Mouse (Mus musculus) urinary bladder, postnatal 10 days (tissue): ENCODE data around the gene Syna.

ENCODE experiments used
- DNase-seq: peaks from one replicate; pipeline ENCODE4 v3.0.0; 2022; ENCODE audit warnings: low spot score

The Syna gene

DNA sequence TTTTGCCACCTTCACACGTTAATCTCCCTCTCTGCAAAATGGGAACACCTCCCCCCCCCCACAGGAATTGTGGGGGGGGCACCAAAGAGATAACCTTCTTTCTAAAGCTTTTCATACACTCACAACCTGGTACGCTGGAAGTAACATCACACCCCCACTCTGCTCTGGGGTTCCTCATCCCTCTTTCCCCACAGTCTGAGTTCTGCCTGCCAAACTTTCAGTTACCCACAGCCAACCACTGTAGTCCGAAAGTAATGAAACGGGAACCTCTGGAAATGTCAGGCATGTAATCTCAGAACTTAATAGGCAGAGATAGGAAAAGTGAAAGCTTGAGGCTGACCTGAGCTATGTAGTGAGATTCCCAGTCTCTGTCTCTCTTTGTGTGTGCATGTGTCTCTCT is 7.5 kb upstream of the Syna start:
- DNase-seq: no peak

DNA sequence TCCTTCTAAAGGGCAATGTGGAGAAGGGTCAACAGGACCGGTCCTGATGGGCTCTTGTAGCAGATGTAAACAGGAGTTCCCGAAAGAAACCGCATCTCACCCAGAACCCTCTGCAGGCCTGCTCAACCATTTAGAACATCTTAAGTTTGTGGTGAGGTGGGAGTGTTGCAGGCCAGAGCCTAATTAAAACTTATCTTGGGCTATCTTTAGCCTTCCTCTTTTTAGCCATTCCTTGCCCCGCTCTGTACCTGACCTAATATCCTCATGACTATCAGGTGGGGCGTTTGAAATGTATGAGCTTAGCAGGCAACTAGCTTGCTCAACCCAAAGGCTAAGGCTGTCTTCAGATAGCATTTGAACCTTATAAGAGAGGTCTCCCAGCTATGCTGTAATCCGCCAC is 5.7 kb upstream of the Syna start:
- DNase-seq: no peak

DNA sequence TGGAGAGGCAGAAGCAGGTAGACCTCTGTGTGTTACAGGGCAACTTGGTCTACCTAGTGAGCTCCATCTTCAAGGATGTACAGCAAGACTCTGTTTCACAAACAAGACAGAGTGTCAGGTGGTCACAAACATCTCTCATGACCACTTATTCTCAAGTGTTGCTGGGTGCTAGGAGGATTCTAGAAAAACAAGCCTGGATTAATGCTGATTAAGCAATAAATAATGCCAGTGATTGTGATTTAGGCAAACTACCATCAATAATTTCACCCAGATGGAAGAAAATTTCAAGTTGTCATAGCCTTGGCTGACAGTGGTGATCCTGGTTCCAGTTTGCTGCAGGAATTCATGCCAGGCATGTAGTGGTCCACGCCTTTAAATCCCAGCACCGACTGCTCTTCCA is 4.3 kb upstream of the Syna start:
- no peak for DNase-seq

DNA sequence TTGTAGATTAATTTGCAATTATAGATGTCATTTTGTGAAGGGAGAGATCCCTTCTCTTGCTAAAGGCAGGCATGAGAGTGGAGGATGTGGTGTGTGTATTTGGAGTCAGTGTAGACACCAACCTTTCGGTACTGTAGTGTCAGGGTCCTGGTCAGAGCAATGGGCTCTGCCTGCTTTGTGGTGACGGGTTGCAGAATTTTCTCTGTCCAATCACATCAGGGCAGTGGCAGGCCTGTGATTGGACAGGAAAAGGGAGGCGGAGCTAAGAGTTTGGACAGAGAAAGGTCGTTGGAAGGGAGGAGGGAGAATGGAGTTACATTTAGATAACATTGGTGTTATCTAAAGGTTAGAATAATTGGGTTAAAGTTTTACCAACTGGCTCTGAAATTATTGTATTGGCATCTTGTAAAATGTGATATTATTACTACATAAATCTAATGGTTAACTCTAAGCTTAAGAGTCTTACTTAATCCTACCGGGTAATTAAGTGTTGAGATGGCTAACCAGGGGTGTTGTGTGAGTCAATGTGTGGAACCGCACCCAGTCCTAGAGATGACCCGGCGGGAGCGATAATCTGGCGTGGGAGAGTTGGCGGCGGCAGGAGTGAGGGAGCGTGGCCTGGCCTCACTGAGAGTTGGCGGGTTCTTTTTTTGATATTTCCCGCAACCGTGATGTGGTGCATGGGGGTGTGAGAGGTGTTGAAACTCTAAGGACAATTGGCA is 640 bp upstream of the Syna start:
- DNase-seq: no peak

DNA sequence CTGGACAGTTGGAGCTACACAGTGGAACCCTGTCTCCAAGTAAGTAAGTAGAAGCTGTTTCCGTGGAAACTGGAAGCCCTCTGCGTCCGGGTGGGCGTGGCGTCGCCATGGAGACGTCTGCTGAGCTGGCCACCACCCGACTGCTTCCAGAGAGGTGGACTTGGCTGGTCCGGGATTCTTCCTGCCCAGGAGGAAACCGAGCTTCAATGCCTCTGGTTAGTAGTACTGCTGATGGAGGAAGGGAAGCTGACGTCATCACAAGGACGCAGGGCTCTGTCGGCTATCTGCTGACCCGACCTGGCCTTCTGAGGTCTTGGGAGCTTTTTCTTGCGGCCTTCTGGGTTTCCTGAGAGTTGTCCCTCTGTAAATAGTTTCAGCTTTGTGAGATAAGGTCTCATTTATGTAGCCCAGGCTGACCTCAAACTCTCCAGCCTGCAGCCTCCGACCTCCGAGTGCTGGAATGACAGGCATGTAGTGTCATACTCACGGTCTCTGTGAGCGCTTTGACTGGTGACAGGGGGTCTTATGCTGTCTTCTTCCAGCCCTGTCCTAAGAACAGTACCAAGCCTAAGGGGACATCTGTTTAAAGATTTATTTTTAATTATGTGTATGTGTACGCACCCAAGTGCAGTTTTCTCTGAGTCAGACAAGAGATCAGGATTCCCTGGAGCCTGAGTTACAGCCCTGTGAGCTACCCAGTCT is 4.4 kb downstream of the Syna start:
- DNase-seq: no peak

DNA sequence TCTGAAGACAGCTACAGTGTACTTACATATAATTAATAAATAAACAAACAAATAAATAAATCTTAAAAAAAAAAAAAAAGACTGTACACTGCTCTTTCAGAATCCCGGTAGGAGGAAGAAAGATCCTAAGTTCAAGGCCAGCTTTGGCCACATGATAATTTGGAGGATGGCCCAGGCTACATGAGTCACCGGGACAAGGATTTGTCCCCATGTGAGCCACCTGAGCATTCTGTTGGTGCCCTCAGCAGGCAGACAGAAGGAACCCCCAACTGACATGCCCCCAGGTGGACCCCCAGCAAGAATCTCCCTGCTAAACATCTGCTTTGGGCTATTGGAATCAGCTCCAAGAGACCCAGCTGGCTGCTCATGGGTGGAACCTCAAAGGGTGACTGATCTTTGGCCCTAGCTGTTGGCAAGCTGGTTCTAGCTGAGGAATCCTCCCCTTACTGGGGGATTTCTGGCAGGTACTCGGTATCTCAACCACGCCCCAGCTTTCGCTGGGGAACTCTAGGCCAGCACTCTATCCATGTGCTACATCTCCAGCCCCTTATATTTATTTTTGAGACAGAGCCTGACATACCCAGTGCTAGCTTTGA is 5.9 kb downstream of the Syna start:
- no peak for DNase-seq

DNA sequence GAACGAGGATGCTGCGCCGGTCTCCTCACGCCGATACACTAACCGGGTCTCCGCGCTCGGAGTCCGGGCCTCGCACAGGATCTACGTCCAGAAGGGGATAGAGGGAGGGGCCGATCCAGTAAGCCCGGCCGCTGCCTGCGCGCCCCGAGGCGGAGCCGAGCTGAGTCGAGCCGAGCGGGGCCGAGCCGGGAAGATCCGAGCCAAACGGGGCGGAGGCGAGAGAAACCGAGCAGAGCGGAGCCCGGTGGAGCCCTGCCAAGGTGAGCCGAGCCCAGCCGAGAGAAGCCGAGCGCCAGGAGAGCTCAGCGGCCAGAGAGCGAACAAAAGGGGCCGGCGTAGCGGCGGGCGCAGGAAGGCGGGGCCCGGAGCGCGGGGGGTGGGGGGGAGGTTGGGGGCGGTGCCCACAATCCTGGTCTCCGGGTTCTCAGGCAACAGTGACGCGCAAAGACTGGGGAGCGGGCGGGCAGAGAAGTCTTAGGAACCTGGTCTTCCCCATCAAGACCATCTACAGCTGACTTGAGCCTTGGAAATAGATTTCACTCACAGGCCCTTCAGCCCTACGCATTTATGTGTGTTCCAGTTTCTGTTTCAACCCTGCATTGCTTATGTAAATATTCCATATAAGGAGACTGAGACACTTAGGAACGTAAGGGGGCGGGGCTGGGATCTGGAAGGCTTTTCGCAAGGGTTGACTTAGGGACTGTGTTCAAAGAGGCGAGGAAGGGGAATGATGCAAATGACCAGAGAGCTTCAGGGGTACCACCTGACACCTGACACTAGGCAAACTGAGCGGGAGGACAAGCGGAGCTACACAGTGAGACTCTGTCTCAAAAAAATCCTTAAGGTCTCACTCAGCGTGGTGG is 7.6 kb downstream of the Syna start, which contains the start of gene Clip2:
Clip2 (minus strand) TSS at position 325 of the 863 bp plus-strand sequence.
- peak; percentile 98 for DNase-seq

DNA sequence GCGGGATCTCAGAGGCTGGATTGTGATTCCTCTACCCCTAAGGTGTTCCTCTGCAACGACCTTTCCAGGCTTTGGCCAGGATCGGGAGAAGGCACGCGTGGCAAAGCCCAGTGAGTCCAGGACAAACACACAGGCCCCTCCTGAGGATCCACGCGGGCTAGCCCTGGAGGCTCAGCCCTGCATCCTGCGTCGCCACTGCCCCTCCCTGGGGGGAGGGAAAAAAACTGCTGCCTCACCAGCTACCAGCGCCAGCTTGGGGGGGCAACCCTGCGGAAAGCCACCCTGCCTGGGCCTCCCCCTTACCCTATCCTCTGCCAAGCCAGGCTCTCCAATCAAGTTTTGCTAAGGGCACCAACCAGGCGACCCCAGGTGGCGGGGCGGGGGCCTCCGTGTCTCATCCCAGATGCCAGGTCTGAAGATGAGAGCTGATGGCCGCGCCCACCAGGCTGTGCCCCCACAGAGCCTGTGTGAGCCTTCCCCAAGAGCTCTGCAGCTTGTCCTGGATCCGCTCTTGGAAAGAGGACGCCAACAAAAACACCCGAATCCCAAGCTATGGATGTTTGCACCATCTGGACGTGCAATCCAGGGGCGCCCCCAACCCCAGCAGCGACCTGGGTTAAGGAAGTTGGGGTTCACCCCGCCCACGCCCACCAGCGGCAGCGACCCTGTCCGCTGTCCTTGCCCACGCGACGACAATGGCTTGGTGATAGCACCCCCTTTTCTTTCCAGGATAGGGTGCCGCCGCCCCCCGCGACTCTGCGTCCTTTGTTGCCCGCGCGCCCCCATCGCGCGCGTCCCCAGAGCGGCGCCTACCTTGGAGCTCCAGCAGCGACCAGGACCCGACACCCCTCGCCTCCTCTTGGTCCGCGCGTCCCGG is 8.5 kb downstream of the Syna start:
- no peak for DNase-seq

DNA sequence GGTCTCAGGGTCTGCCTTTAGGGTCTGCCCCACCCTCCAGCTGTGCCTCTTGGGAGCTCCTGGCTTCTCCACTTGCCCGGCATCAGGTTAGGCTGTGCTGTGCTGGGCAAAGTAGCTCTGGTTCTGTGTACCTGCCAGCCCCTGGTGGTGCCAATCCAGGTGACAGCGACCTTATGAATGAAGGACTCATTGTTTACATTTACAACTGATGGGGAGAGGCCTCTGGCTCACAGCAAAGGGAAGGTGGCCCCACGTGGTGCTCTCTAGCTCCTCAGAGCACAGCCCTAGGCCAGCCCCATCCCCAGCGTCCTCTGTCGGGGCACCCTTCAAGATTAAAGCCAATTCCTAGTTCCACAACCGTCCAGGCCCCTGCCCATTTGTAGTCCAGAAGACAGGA is 9.1 kb downstream of the Syna start:
- DNase-seq: no peak

DNA sequence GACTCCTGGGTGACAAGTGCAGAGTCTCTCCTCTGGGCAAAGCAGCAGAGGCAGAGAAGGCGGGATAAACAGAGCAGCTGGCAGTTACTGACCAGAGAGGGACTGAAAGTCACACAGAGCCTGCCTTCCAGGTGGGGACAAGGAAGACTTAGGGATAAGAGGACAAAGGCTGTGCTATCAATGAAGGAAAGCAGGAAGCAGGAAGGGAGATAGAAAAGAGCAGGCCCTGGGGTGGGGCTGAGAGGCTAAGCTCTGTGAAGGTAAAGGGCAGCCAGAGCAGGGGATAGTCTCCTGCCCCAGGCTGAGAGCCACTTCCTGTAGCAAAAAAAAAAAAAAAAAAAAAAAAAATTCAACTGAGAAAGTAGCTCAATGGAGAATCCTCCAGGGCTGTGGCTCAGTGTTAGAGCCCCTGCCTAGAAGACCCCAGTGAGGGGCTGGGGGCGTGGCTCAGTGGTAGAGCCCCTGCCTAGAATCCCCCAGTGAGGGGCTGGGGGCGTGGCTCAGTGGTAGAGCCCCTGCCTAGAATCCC is 10.3 kb downstream of the Syna start:
- no peak for DNase-seq

DNA sequence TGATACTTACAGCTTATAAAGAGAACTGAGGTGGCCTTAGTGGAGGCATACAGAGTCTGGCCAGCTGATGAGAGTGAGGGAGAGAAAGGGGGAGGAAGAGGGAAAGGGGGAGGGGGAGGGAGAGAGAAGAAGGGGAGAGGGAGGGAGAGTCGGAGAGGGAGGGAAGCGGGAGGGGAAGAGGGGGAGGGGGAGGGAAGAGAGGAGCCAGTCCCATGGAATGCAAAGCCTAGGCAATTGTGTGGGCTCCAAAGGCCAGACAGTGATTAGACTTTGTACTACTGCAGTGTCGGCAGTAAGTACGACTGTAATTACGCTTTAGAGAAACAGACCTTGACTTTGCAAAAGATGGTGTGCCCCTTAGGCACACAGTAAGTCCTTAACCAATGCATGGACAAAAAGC is 11.7 kb downstream of the Syna start:
- no peak for DNase-seq

DNA sequence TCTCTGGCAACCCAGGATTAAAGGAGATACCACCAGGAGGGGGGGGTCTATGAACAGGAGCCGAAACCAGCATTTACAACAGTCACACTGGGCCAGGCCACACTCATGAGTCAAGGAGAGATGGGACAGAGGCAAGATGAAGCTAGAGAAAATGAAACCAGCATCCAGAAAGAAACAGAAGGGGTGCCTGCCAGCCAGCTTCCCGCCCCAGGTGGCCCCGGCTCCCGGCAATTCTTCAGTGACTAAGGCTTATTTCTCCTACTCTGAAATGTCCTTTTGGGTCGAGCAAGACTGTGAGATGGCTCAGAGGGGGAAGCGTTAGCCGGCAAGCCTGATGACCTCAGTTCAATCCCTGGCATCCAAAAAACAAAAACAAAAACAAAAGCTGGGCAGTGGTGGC is 13.2 kb downstream of the Syna start:
- no peak for DNase-seq

DNA sequence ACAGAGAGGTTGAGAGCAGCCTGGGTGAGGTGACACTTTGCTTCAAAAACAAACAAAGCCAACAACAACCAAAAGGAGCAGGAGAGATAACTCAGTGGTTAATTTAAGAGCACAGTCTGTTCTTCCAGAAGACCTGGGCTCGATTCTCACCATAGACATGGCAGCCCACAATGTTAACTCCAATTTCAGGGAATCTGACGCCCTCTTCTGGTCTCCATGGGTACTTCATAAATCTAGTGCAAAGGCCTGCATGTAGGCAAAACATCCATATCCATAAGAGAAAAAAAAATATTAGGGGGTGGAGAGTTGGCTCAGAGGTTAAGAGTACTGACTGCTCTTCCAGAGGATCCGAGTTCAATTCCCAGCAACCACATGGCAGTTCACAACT is 14.7 kb downstream of the Syna start:
- no peak for DNase-seq

DNA sequence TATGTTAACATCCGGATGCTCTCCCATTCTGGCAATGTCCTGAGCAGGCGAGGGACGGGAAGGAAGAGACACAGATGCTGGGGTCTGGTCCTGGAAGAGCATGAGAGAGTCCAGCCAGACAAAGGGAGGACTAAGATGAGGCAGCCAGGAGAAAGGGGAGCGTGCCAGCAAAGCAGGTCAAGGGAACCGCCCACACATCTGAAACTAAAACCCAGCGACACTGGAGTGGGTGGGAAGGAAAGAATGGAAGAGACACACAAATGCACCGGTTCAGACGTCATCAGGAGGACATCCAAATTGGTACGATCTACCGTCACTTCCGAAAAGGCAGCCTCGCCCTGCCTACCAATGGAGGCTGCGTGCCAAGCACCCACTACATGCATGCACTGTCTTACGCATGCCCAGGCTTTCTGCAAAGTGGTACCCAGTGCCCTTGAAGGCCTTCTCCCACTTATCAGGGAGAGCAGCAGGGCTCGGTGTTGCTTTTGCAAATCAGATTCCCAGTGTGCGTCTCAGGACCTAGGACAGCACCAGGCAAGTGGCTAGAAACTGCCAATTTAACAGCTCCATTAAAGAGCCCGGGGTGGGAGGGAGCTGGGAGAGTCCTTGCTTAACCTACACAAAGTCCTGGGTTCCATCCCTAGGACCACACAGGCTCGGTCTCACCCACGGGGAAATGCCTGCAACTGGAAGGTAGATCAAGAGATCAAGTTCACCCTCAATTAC is 15.3 kb downstream of the Syna start:
- DNase-seq: no peak

DNA sequence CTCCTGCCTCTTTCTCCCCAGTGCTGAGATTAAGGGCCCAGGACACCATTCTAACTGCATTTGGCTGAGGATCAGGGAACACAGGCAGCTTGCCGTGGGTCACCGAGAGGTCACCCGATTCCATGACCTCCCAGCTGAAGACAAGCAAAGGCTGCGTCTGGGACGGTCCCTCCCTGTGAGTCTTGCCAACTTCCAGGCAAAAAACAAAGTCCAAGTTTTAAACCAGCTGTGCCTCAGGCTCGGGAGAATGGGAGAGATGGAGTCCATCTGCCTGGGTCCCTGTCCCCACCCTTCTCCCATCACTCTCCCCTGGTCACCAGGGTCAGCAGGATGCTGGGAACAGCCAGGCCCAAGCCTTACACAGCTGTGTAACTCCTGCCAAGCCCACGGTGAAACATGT is 18.3 kb downstream of the Syna start:
- no peak for DNase-seq

DNA sequence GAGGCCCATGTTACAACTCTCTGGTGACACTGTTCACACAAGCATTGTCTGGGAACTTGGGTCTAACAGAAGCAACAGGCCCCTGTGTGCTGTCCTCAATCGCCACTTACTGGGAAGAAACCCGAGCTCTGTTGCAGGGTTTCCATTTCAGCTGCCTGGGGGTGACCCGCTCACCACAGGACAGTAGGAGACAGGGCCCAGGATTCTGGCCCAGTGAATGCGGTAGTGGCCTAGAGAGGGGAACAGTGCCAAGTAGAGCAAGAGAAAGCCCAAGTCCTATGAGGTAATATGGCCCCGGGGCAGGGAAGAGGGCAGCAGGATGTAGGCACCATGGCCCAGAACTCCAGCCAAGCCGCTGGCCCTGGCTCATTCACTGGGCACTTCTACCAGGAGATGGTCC is 19.1 kb downstream of the Syna start:
- DNase-seq: no peak

DNA sequence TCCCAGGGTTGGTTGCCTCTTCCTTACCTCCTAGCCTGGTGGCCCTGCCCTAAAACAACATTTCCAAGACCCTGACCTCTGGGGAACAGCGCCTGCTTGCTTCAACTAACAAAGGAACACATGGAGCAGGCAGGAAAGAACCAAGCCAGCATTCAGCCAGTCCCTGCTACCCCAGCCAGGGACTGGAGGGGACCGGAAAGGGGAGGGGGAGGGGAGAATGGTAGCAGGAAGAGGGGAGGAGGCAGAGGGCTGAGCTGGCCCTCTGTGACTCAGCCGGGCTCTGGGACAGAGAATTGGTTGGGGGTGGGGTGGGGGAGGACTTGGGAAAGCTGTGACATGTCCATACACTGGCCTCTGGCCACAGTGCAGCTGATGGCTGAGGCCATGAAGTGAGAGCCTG is 20.1 kb downstream of the Syna start:
- DNase-seq: no peak

DNA sequence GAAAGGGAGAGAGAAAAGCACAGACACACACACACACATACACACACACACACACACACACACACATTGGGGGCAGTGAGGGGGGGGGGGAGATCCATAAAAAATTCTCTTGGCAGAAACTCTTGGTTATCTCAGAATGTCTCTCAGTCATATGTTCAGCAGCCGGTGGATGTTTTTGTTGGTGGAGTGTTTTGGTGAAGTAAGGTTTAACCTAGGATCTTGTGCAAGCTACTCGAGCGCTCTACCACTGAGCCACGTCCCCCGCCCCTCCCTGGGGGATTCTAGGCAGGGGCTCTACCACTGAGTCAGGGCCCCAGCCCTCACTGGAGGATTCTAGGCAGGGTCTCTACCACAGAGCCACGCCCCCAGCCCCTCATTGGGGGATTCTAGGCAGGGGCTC is 23.9 kb downstream of the Syna start:
- DNase-seq: no peak

DNA sequence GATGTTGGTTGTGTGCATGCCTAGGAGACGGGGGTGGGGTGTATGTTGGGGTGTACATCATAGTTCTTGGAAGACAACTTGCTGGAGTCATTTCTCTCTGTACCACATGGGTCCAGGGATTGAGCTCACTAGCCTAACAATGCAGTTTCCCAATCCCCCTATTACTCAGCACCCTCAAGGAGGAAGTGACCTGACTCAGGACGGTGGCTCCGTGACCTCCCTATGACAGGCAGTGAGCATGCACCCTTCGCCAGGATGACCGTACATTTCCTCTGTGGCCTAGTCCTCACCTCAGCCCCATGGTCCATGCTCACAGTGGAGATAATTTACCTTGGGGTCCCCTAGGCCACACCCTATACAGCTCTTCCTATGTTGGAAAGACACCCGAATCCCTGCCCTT is 27.6 kb downstream of the Syna start:
- DNase-seq: no peak

DNA sequence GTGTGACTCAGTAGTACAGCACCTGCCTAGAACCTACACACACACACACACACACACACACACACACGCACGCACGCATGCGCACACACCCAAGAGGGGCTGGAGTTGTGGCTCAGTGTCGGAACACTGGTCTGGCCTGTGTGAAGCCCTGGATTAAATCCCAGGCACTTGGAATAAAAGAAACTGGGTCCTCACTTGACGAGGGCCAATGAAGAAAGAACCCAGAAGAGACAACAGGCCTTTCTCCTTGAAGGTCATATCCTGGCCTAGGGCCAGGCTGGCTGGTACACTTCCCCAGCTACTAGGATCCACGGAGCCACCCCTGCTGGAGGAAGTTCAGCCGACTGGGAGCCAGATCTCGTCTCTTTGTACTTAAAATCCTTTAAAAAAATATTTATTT is 28.4 kb downstream of the Syna start:
- no peak for DNase-seq

DNA sequence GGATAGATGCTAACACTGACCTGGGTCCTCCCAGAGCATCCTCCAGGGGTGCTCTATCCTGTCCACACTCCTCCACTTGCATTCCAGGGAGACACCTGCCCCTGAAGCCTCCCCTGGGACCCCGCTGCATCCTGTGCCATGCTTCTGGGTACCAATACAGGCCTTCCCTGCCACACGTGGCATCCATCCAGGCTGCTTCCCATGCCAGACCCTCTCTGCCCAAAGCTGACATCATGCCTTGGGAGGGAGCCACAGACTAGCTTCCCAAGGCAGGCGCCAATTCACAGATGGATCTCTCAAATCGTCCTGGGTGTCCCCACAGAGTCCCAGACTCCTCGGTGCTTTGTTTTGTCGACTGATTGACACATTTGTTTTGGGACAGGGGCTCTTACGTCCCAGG is 29.1 kb downstream of the Syna start:
- no peak for DNase-seq
